Mouse (Mus musculus): Measurements from ENCODE around the gene Bdkrb1. TPM values are rescaled to one million over a fixed set of nuclear protein-coding genes. Genes with fewer than 3 reads are reported as not detected.
A peak's percentile ranks its signal among the peaks of the same experiment; 100 is the strongest.

The Bdkrb1 gene
- polyA plus RNA-seq, 1 experiment from 2014 or later = not detected

- Histone ChIP-seq H3K4me2 (ENCODE audit: low read depth, low read length) (no peak overlapping the region), H3K27ac (ENCODE audit: low read depth) (no peak overlapping the region), H3K4me3 (ENCODE audit: low read depth, low read length) (no peak overlapping the region), H3K4me1 (ENCODE audit: insufficient read depth) (no peaks in the 10 kb centered on the region), H3K9ac (replicated peaks) (no peak overlapping the region), H3K9me3 (ENCODE audit: low read length) (no peaks in the 10 kb centered on the region), H3K36me3 (replicated peaks; ENCODE audit: insufficient read depth, low read length) (no peaks in the 10 kb centered on the region), H3K27me3 (ENCODE audit: insufficient read depth, low read length) (peaks cover 32% of the 10 kb centered on the region)
- TF ChIP-seq CTCF (IDR thresholded peaks at IDR 0.05; ENCODE audit: low read depth) (no peak), EP300 (IDR thresholded peaks at IDR 0.05; ENCODE audit: low read depth) (no peak)
- no peak for DNase-seq
- ATAC-seq = no peak
- 23% methylated on average over 8 of the region's 8 CpGs for WGBS (ENCODE audit: insufficient replicate concordance)
Observed at GRCm38 (mm10) chr12:105562056-105562820, 40.6 kb upstream of the Bdkrb1 start.

DNA sequence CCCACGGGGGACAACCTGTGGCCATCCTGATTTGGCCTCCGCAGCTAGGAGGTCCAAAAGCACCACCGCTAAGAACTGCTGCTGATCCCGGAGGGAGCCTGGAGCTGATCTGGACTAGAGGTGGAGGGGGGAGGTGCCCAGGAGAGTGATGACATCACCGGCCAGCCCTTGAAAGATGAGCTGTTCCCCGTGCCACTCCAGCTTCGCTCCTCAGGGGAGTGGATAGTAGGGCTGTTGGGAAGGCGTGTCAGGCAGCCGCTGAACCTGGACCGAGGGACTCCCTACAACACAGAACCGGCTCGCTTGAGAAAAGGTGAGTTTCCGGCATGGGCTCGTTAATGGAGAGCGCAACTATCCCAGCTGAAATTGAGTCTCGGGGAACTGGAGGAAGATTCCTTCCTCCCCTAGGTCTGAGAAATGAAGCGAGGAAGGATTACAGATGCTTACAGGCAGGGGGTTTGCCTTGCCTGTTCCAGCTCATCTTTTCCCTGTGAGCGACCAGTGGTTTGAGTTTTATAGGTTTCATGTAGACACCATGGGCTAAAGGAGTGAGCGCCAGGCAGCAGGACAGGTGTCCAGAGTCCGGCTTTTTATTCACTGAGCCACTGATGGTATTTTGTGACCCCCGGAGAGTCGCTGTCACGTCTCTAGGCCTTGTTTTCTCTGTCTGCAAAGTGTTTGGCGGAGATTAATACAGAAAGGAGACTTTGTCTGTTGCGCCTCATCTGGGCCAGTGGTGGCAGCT is 39.8 kb upstream of the Bdkrb1 start, which contains the start of gene Bdkrb2:
Gene Bdkrb2, plus strand, starts transcription at position 291 of the 745 bp plus-strand sequence.
- TF ChIP-seq CTCF (IDR thresholded peaks at IDR 0.05; ENCODE audit: low read depth) (no peak), EP300 (IDR thresholded peaks at IDR 0.05; ENCODE audit: low read depth) (no peak)
- no peak for DNase-seq

DNA sequence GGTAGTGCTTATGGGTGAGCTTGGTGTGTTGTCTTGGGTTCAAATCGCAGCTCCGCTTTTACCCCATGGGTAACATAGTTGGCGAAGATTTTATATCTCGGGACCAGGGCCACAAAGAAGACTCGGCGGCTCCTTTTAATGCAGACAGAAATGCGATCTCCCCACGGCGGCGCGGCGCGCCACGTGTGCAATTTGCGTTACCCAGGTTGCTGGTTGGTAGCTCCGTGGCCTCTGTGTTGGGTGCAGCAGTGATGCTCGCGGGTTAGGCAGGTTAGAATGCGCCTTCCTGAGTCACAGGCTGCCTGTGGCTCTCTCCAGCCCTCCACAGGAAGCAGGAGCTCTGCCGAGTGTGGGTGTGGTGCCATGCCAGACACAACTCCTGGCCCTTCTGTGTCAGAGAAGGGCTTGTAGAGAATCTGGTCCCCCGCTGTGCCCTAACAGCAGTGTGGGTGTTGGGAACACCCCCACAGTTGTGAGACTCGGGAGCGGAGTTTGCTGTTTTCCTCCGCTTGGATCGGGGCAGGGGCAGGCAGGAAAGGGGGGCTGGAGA is 39.1 kb upstream of the Bdkrb1 start:
- H3K9ac ChIP-seq (replicated peaks) = no peak overlapping the region
- no peaks in the 10 kb centered on the region for H3K9me3 ChIP-seq (ENCODE audit: low read length)
- H3K36me3 ChIP-seq (replicated peaks; ENCODE audit: insufficient read depth, low read length) = no peaks in the 10 kb centered on the region
- H3K4me3 ChIP-seq (ENCODE audit: low read depth, low read length) = no peak overlapping the region
- H3K27me3 ChIP-seq (ENCODE audit: insufficient read depth, low read length) = peaks cover 32% of the 10 kb centered on the region
- H3K4me1 ChIP-seq (ENCODE audit: insufficient read depth) = no peaks in the 10 kb centered on the region
- TF ChIP-seq CTCF (IDR thresholded peaks at IDR 0.05; ENCODE audit: low read depth) = no peak
- ATAC-seq (no peak), DNase-seq (no peak)
- WGBS (ENCODE audit: insufficient replicate concordance) = 13% methylated on average over 25 of the region's 25 CpGs
- no peak overlapping the region for H3K27ac ChIP-seq (ENCODE audit: low read depth)
- H3K4me2 ChIP-seq (ENCODE audit: low read depth, low read length) = no peak overlapping the region

More for the DNA sequence above, 39.8 kb upstream of the Bdkrb1 start, which contains the start of gene Bdkrb2:
- Histone ChIP-seq H3K4me3 (ENCODE audit: low read depth, low read length) (no peak within 1 kb of the TSS), H3K27me3 (ENCODE audit: insufficient read depth, low read length) (peaks cover 32% of the 10 kb centered on the region), H3K9me3 (ENCODE audit: low read length) (no peaks in the 10 kb centered on the region), H3K9ac (replicated peaks) (no peak within 1 kb of the TSS), H3K27ac (ENCODE audit: low read depth) (no peak within 1 kb of the TSS), H3K4me2 (ENCODE audit: low read depth, low read length) (peak within 1 kb of the TSS; percentile 20; the same call in 1 of the 2 replicates), H3K36me3 (replicated peaks; ENCODE audit: insufficient read depth, low read length) (no peaks in the 10 kb centered on the region), H3K4me1 (ENCODE audit: insufficient read depth) (no peaks in the 10 kb centered on the region)
- WGBS (ENCODE audit: insufficient replicate concordance) = 9% methylated on average over 25 of the region's 25 CpGs
- no peak for ATAC-seq

GRCm38 (mm10) chr12:105565221-105565620 is 37.7 kb upstream of the Bdkrb1 start:
- Histone ChIP-seq H3K9ac (replicated peaks) (no peak overlapping the region), H3K4me2 (ENCODE audit: low read depth, low read length) (no peak overlapping the region), H3K4me1 (ENCODE audit: insufficient read depth) (no peaks in the 10 kb centered on the region), H3K9me3 (ENCODE audit: low read length) (no peaks in the 10 kb centered on the region), H3K27me3 (ENCODE audit: insufficient read depth, low read length) (peaks cover 32% of the 10 kb centered on the region), H3K4me3 (ENCODE audit: low read depth, low read length) (no peak overlapping the region), H3K27ac (ENCODE audit: low read depth) (no peak overlapping the region), H3K36me3 (replicated peaks; ENCODE audit: insufficient read depth, low read length) (no peaks in the 10 kb centered on the region)
- 62% methylated on average over 5 of the region's 5 CpGs for WGBS (ENCODE audit: insufficient replicate concordance)
- DNase-seq (no peak), ATAC-seq (no peak)
- TF ChIP-seq EP300 (IDR thresholded peaks at IDR 0.05; ENCODE audit: low read depth) (no peak), CTCF (IDR thresholded peaks at IDR 0.05; ENCODE audit: low read depth) (no peak)

- no peak for ATAC-seq
Observed at GRCm38 (mm10) chr12:105571867-105572266, 31.0 kb upstream of the Bdkrb1 start.

DNA sequence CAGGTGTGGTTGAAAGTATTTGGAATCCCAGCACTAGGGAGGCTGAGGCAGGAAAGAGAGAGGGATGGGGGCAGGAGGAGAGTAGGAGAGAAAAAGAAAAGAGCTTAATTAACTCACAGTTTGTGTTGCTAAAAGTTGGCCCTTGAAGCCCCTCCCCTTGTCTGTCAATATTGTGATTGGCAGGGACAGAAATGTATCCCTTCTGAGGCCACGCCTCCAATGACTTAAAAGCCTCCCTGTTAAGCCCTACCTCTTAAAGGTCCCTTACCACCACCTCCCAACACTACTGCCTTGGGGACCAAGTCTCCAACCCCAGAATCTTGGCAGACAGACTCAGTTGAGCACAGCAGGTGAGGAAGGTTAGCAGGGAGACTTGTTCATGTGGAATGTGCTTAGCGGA is 30.3 kb upstream of the Bdkrb1 start:
- no peak for DNase-seq
- no peak overlapping the region for H3K4me3 ChIP-seq (ENCODE audit: low read depth, low read length)
- no peaks in the 10 kb centered on the region for H3K27me3 ChIP-seq (ENCODE audit: insufficient read depth, low read length)
- no peaks in the 10 kb centered on the region for H3K9me3 ChIP-seq (ENCODE audit: low read length)
- H3K9ac ChIP-seq (replicated peaks) = no peak overlapping the region
- WGBS (ENCODE audit: insufficient replicate concordance) = 62% methylated on average over 2 of the region's 2 CpGs
- H3K4me1 ChIP-seq (ENCODE audit: insufficient read depth) = no peaks in the 10 kb centered on the region
- no peak for TF ChIP-seq CTCF (IDR thresholded peaks at IDR 0.05; ENCODE audit: low read depth)
- TF ChIP-seq EP300 (IDR thresholded peaks at IDR 0.05; ENCODE audit: low read depth) = no peak
- no peak overlapping the region for H3K27ac ChIP-seq (ENCODE audit: low read depth)
- no peaks in the 10 kb centered on the region for H3K36me3 ChIP-seq (replicated peaks; ENCODE audit: insufficient read depth, low read length)
- no peak for ATAC-seq
- H3K4me2 ChIP-seq (ENCODE audit: low read depth, low read length) = no peak overlapping the region

More at GRCm38 (mm10) chr12:105571867-105572266, 31.0 kb upstream of the Bdkrb1 start:
- Histone ChIP-seq H3K27me3 (ENCODE audit: insufficient read depth, low read length) (no peaks in the 10 kb centered on the region), H3K27ac (ENCODE audit: low read depth) (no peak overlapping the region), H3K4me1 (ENCODE audit: insufficient read depth) (no peaks in the 10 kb centered on the region), H3K9ac (replicated peaks) (no peak overlapping the region), H3K36me3 (replicated peaks; ENCODE audit: insufficient read depth, low read length) (no peaks in the 10 kb centered on the region), H3K9me3 (ENCODE audit: low read length) (no peaks in the 10 kb centered on the region), H3K4me2 (ENCODE audit: low read depth, low read length) (no peak overlapping the region), H3K4me3 (ENCODE audit: low read depth, low read length) (no peak overlapping the region)
- 69% methylated on average over 3 of the region's 3 CpGs for WGBS (ENCODE audit: insufficient replicate concordance)
- DNase-seq = no peak
- TF ChIP-seq EP300 (IDR thresholded peaks at IDR 0.05; ENCODE audit: low read depth) = no peak
- TF ChIP-seq CTCF (IDR thresholded peaks at IDR 0.05; ENCODE audit: low read depth) = no peak
